Mouse (Mus musculus): ENCODE data around the gene Epop.

- no peak for TF ChIP-seq POLR2A (IDR thresholded peaks at IDR 0.05; ENCODE audit: low read depth, low read length)
- TF ChIP-seq CTCF (IDR thresholded peaks at IDR 0.05; ENCODE audit: extremely low read depth, insufficient read length, insufficient replicate concordance, low read depth, low read length), result no peak
Measured at GRCm38 (mm10) chr11:97676050-97676754, 46.7 kb upstream of the Epop start.
